Mouse (Mus musculus): ENCODE measurements around the gene Zbtb34. TPM values are rescaled to one million over a fixed set of nuclear protein-coding genes. Genes with fewer than 3 reads are reported as not detected.

Zbtb34 gene
- 4.5 and 5.1 TPM in 2 replicates for polyA plus RNA-seq (2014; fragmentation: Nextera tagmentation; extraction: Ambion mirVana)

GRCm38 (mm10) chr2:33430771-33431699 lies at the start of gene Zbtb34:
Gene Zbtb34, minus strand, starts transcription at chr2:33431324.
- Histone ChIP-seq H3K4me3 (ENCODE audit: control insufficient read depth in 1 of 2, insufficient read depth in 1 of 2, low read depth in 1 of 2, low read length in 2 of 2) (peak within 1 kb of the TSS; percentile 96 to 98), H3K4me2 (ENCODE audit: low read length) (peak within 1 kb of the TSS; percentile 90), H3K4me1 (ENCODE audit: control insufficient read depth in 2 of 2, insufficient read depth in 2 of 2, low read length in 2 of 2) (peaks cover 9 to 25% of the 10 kb centered on the region in 2 experiments), H3K27ac (replicated peaks in 1 of 2; ENCODE audit: control insufficient read depth in 1 of 2, insufficient read depth in 1 of 2, low read depth in 2 of 2, low read length in 2 of 2) (peak within 1 kb of the TSS; percentile 51 to 76), H3K27me3 (ENCODE audit: control insufficient read depth, insufficient read depth, low read length) (no peaks in the 10 kb centered on the region), H3K9me3 (ENCODE audit: control insufficient read depth, low read length) (no peaks in the 10 kb centered on the region), H3K9ac (ENCODE audit: low read length) (peak within 1 kb of the TSS; percentile 97), H3K36me3 (ENCODE audit: control insufficient read depth, insufficient read depth, low read length) (peaks cover 22% of the 10 kb centered on the region)
- WGBS: under 1% methylated on average over 64 of the region's 102 CpGs
- ATAC-seq (ENCODE audit: insufficient number of reproducible peaks, insufficient read depth, low FRiP score, low read depth): peak; percentile 72

- no peak for ATAC-seq (ENCODE audit: insufficient number of reproducible peaks, insufficient read depth, low FRiP score, low read depth)
- Histone ChIP-seq H3K9me3 (ENCODE audit: control insufficient read depth, low read length) (no peaks in the 10 kb centered on the region), H3K36me3 (ENCODE audit: control insufficient read depth, insufficient read depth, low read length) (no peaks in the 10 kb centered on the region), H3K27ac (replicated peaks in 1 of 2; ENCODE audit: control insufficient read depth in 1 of 2, insufficient read depth in 1 of 2, low read depth in 2 of 2, low read length in 2 of 2) (no peak overlapping the region), H3K9ac (ENCODE audit: low read length) (no peak overlapping the region), H3K27me3 (ENCODE audit: control insufficient read depth, insufficient read depth, low read length) (no peaks in the 10 kb centered on the region), H3K4me2 (ENCODE audit: low read length) (no peak overlapping the region), H3K4me3 (ENCODE audit: control insufficient read depth in 1 of 2, insufficient read depth in 1 of 2, low read depth in 1 of 2, low read length in 2 of 2) (no peak overlapping the region), H3K4me1 (ENCODE audit: control insufficient read depth in 2 of 2, insufficient read depth in 2 of 2, low read length in 2 of 2) (no peaks in the 10 kb centered on the region)
- 78% methylated on average over 10 of the region's 10 CpGs for WGBS
These were observed 47.0 kb upstream of the Zbtb34 start for GRCm38 (mm10) chr2:33477961-33478755.

- no peaks in the 10 kb centered on the region for H3K4me1 ChIP-seq (ENCODE audit: control insufficient read depth in 2 of 2, insufficient read depth in 2 of 2, low read length in 2 of 2)
- H3K36me3 ChIP-seq (ENCODE audit: control insufficient read depth, insufficient read depth, low read length): no peaks in the 10 kb centered on the region
- ATAC-seq (ENCODE audit: insufficient number of reproducible peaks, insufficient read depth, low FRiP score, low read depth): no peak
- H3K4me2 ChIP-seq (ENCODE audit: low read length): no peak overlapping the region
- no peak overlapping the region for H3K4me3 ChIP-seq (ENCODE audit: control insufficient read depth in 1 of 2, insufficient read depth in 1 of 2, low read depth in 1 of 2, low read length in 2 of 2)
- H3K9me3 ChIP-seq (ENCODE audit: control insufficient read depth, low read length): no peaks in the 10 kb centered on the region; the same call in 1 of the 2 replicates
- H3K9ac ChIP-seq (ENCODE audit: low read length): no peak overlapping the region
- H3K27me3 ChIP-seq (ENCODE audit: control insufficient read depth, insufficient read depth, low read length): no peaks in the 10 kb centered on the region
- no peak overlapping the region for H3K27ac ChIP-seq (replicated peaks in 1 of 2; ENCODE audit: control insufficient read depth in 1 of 2, insufficient read depth in 1 of 2, low read depth in 2 of 2, low read length in 2 of 2)
These were observed 44.8 kb upstream of the Zbtb34 start for GRCm38 (mm10) chr2:33475961-33476360.

GRCm38 (mm10) chr2:33468466-33469097 lies 37.5 kb upstream of the Zbtb34 start, which contains the start of gene Zbtb43:
Gene Zbtb43, minus strand, starts transcription at chr2:33468559.
- H3K4me1 ChIP-seq (ENCODE audit: control insufficient read depth in 2 of 2, insufficient read depth in 2 of 2, low read length in 2 of 2): peaks cover 3 to 28% of the 10 kb centered on the region in 2 experiments
- H3K9me3 ChIP-seq (ENCODE audit: control insufficient read depth, low read length): no peaks in the 10 kb centered on the region; the same call in 1 of the 2 replicates
- peaks cover 15% of the 10 kb centered on the region for H3K36me3 ChIP-seq (ENCODE audit: control insufficient read depth, insufficient read depth, low read length)
- H3K27ac ChIP-seq (replicated peaks in 1 of 2; ENCODE audit: control insufficient read depth in 1 of 2, insufficient read depth in 1 of 2, low read depth in 2 of 2, low read length in 2 of 2): peak within 1 kb of the TSS; percentile 52 to 79
- H3K9ac ChIP-seq (ENCODE audit: low read length): peak within 1 kb of the TSS; percentile 93
- ATAC-seq (ENCODE audit: insufficient number of reproducible peaks, insufficient read depth, low FRiP score, low read depth): peak; percentile 89
- peak within 1 kb of the TSS; percentile 77 to 92 for H3K4me3 ChIP-seq (ENCODE audit: control insufficient read depth in 1 of 2, insufficient read depth in 1 of 2, low read depth in 1 of 2, low read length in 2 of 2)
- H3K4me2 ChIP-seq (ENCODE audit: low read length): peak within 1 kb of the TSS; percentile 83
- WGBS: 5% methylated on average over 36 of the region's 36 CpGs
- H3K27me3 ChIP-seq (ENCODE audit: control insufficient read depth, insufficient read depth, low read length): no peaks in the 10 kb centered on the region

GRCm38 (mm10) chr2:33467546-33468465 lies 36.7 kb upstream of the Zbtb34 start:
- ATAC-seq (ENCODE audit: insufficient number of reproducible peaks, insufficient read depth, low FRiP score, low read depth): no peak; the same call in 1 of the 2 replicates
- peaks cover 3 to 28% of the 10 kb centered on the region in 2 experiments for H3K4me1 ChIP-seq (ENCODE audit: control insufficient read depth in 2 of 2, insufficient read depth in 2 of 2, low read length in 2 of 2)
- H3K4me2 ChIP-seq (ENCODE audit: low read length): peak overlapping the region; percentile 83
- H3K9me3 ChIP-seq (ENCODE audit: control insufficient read depth, low read length): no peaks in the 10 kb centered on the region; the same call in 1 of the 2 replicates
- H3K4me3 ChIP-seq (ENCODE audit: control insufficient read depth in 1 of 2, insufficient read depth in 1 of 2, low read depth in 1 of 2, low read length in 2 of 2): peak overlapping the region; percentile 77 to 92
- 4% methylated on average over 57 of the region's 57 CpGs for WGBS
- H3K9ac ChIP-seq (ENCODE audit: low read length): peak overlapping the region; percentile 93
- peak overlapping the region; percentile 52 to 79 for H3K27ac ChIP-seq (replicated peaks in 1 of 2; ENCODE audit: control insufficient read depth in 1 of 2, insufficient read depth in 1 of 2, low read depth in 2 of 2, low read length in 2 of 2)
- no peaks in the 10 kb centered on the region for H3K27me3 ChIP-seq (ENCODE audit: control insufficient read depth, insufficient read depth, low read length)
- peaks cover 23% of the 10 kb centered on the region for H3K36me3 ChIP-seq (ENCODE audit: control insufficient read depth, insufficient read depth, low read length)

GRCm38 (mm10) chr2:33465966-33466365 lies 34.8 kb upstream of the Zbtb34 start:
- no peaks in the 10 kb centered on the region for H3K27me3 ChIP-seq (ENCODE audit: control insufficient read depth, insufficient read depth, low read length)
- H3K9ac ChIP-seq (ENCODE audit: low read length): peak overlapping the region; percentile 21; the same call in 1 of the 2 replicates
- 0 out of 4 replicates have a peak overlapping the region, but pooled peaks of 1 of the 2 experiments have one; percentile 14 for H3K27ac ChIP-seq (replicated peaks in 1 of 2; ENCODE audit: control insufficient read depth in 1 of 2, insufficient read depth in 1 of 2, low read depth in 2 of 2, low read length in 2 of 2)
- peaks cover 41% of the 10 kb centered on the region for H3K36me3 ChIP-seq (ENCODE audit: control insufficient read depth, insufficient read depth, low read length)
- peaks cover 3 to 28% of the 10 kb centered on the region in 2 experiments for H3K4me1 ChIP-seq (ENCODE audit: control insufficient read depth in 2 of 2, insufficient read depth in 2 of 2, low read length in 2 of 2)
- no peak for ATAC-seq (ENCODE audit: insufficient number of reproducible peaks, insufficient read depth, low FRiP score, low read depth)
- H3K4me2 ChIP-seq (ENCODE audit: low read length): no peak overlapping the region
- no peak overlapping the region for H3K4me3 ChIP-seq (ENCODE audit: control insufficient read depth in 1 of 2, insufficient read depth in 1 of 2, low read depth in 1 of 2, low read length in 2 of 2)
- WGBS: 58% methylated on average over 4 of the region's 4 CpGs
- no peaks in the 10 kb centered on the region for H3K9me3 ChIP-seq (ENCODE audit: control insufficient read depth, low read length)
